Mouse (Mus musculus): Measurements from ENCODE around the gene Cnbp. TPM values are rescaled to one million over a fixed set of nuclear protein-coding genes. Genes with fewer than 3 reads are reported as not detected.
A peak's percentile ranks its signal among the peaks of the same experiment; 100 is the strongest.

Gene Cnbp
- polyA plus RNA-seq, 1 experiment from 2014 or later = 747 TPM

DNA sequence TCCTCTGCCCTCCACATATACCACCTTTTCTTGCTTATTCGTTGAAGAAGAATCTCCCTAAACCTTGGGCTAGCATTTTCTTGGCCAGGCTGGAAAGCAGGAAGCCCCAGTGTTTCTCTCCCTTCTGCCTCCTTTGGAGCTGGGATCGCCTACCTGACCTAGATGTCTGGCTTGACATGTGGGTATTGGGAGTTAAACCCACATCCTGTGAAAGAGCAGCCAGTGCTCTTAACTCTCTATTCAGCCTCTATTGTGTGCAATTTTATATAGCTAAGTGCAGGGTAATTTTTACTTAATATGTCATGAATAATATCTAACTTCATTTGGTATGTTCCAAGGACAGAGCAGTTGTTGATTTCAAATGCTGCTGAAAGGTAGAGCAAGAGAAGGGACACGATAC is 28.7 kb upstream of the Cnbp start:
- no peak for ATAC-seq (ENCODE audit: insufficient number of reproducible peaks, insufficient read depth, low FRiP score, low read depth)
- no peaks in the 10 kb centered on the region for H3K27me3 ChIP-seq (ENCODE audit: control insufficient read depth, insufficient read depth, low read length)
- no peak overlapping the region for H3K9ac ChIP-seq (ENCODE audit: low read length)
- no peaks in the 10 kb centered on the region for H3K9me3 ChIP-seq (ENCODE audit: control insufficient read depth, low read length)
- H3K4me1 ChIP-seq (ENCODE audit: control insufficient read depth in 2 of 2, insufficient read depth in 2 of 2, low read length in 2 of 2) = peaks cover 0 to 2% of the 10 kb centered on the region in 2 experiments; a peak in 1 of 4 replicates
- WGBS = 59% methylated on average over 3 of the region's 3 CpGs
- H3K4me2 ChIP-seq (ENCODE audit: low read length) = no peak overlapping the region
- H3K36me3 ChIP-seq (ENCODE audit: control insufficient read depth, insufficient read depth, low read length) = no peaks in the 10 kb centered on the region
- no peak overlapping the region for H3K4me3 ChIP-seq (ENCODE audit: control insufficient read depth in 1 of 2, insufficient read depth in 1 of 2, low read depth in 1 of 2, low read length in 2 of 2)
- no peak overlapping the region for H3K27ac ChIP-seq (replicated peaks in 1 of 2; ENCODE audit: control insufficient read depth in 1 of 2, insufficient read depth in 1 of 2, low read depth in 2 of 2, low read length in 2 of 2)

- no peak overlapping the region for H3K4me3 ChIP-seq (ENCODE audit: control insufficient read depth in 1 of 2, insufficient read depth in 1 of 2, low read depth in 1 of 2, low read length in 2 of 2)
- no peak overlapping the region for H3K9ac ChIP-seq (ENCODE audit: low read length)
- no peaks in the 10 kb centered on the region for H3K27me3 ChIP-seq (ENCODE audit: control insufficient read depth, insufficient read depth, low read length)
- WGBS = 42% methylated on average over 4 of the region's 4 CpGs
- ATAC-seq (ENCODE audit: insufficient number of reproducible peaks, insufficient read depth, low FRiP score, low read depth) = no peak
- H3K27ac ChIP-seq (replicated peaks in 1 of 2; ENCODE audit: control insufficient read depth in 1 of 2, insufficient read depth in 1 of 2, low read depth in 2 of 2, low read length in 2 of 2) = no peak overlapping the region
- H3K9me3 ChIP-seq (ENCODE audit: control insufficient read depth, low read length) = no peaks in the 10 kb centered on the region
- H3K4me1 ChIP-seq (ENCODE audit: control insufficient read depth in 2 of 2, insufficient read depth in 2 of 2, low read length in 2 of 2) = peaks cover 0 to 2% of the 10 kb centered on the region in 2 experiments; a peak in 1 of 4 replicates
- H3K36me3 ChIP-seq (ENCODE audit: control insufficient read depth, insufficient read depth, low read length) = no peaks in the 10 kb centered on the region
- no peak overlapping the region for H3K4me2 ChIP-seq (ENCODE audit: low read length)
These were observed 28.1 kb upstream of the Cnbp start for GRCm38 (mm10) chr6:87879010-87879409.

GRCm38 (mm10) chr6:87876068-87876643 is 25.2 kb upstream of the Cnbp start:
- H3K9me3 ChIP-seq (ENCODE audit: control insufficient read depth, low read length) = no peaks in the 10 kb centered on the region
- H3K27me3 ChIP-seq (ENCODE audit: control insufficient read depth, insufficient read depth, low read length) = no peaks in the 10 kb centered on the region
- H3K4me1 ChIP-seq (ENCODE audit: control insufficient read depth in 2 of 2, insufficient read depth in 2 of 2, low read length in 2 of 2) = no peaks in the 10 kb centered on the region
- no peak overlapping the region for H3K4me3 ChIP-seq (ENCODE audit: control insufficient read depth in 1 of 2, insufficient read depth in 1 of 2, low read depth in 1 of 2, low read length in 2 of 2)
- H3K27ac ChIP-seq (replicated peaks in 1 of 2; ENCODE audit: control insufficient read depth in 1 of 2, insufficient read depth in 1 of 2, low read depth in 2 of 2, low read length in 2 of 2) = no peak overlapping the region
- H3K9ac ChIP-seq (ENCODE audit: low read length) = no peak overlapping the region
- H3K4me2 ChIP-seq (ENCODE audit: low read length) = peak overlapping the region; percentile 8; the same call in 1 of the 2 replicates
- ATAC-seq (ENCODE audit: insufficient number of reproducible peaks, insufficient read depth, low FRiP score, low read depth) = no peak
- H3K36me3 ChIP-seq (ENCODE audit: control insufficient read depth, insufficient read depth, low read length) = no peaks in the 10 kb centered on the region
- WGBS = 69% methylated on average over 13 of the region's 13 CpGs

GRCm38 (mm10) chr6:87875562-87875961 is 24.7 kb upstream of the Cnbp start:
- Histone ChIP-seq H3K4me1 (ENCODE audit: control insufficient read depth in 2 of 2, insufficient read depth in 2 of 2, low read length in 2 of 2) (no peaks in the 10 kb centered on the region), H3K4me3 (ENCODE audit: control insufficient read depth in 1 of 2, insufficient read depth in 1 of 2, low read depth in 1 of 2, low read length in 2 of 2) (no peak overlapping the region), H3K4me2 (ENCODE audit: low read length) (no peak overlapping the region), H3K9ac (ENCODE audit: low read length) (no peak overlapping the region), H3K27me3 (ENCODE audit: control insufficient read depth, insufficient read depth, low read length) (no peaks in the 10 kb centered on the region), H3K27ac (replicated peaks in 1 of 2; ENCODE audit: control insufficient read depth in 1 of 2, insufficient read depth in 1 of 2, low read depth in 2 of 2, low read length in 2 of 2) (no peak overlapping the region), H3K36me3 (ENCODE audit: control insufficient read depth, insufficient read depth, low read length) (no peaks in the 10 kb centered on the region), H3K9me3 (ENCODE audit: control insufficient read depth, low read length) (no peaks in the 10 kb centered on the region)
- ATAC-seq (ENCODE audit: insufficient number of reproducible peaks, insufficient read depth, low FRiP score, low read depth) = no peak
- WGBS = 75% methylated on average over 7 of the region's 7 CpGs

- Histone ChIP-seq H3K27me3 (ENCODE audit: control insufficient read depth, insufficient read depth, low read length) (no peaks in the 10 kb centered on the region), H3K27ac (replicated peaks in 1 of 2; ENCODE audit: control insufficient read depth in 1 of 2, insufficient read depth in 1 of 2, low read depth in 2 of 2, low read length in 2 of 2) (no peak overlapping the region), H3K4me3 (ENCODE audit: control insufficient read depth in 1 of 2, insufficient read depth in 1 of 2, low read depth in 1 of 2, low read length in 2 of 2) (no peak overlapping the region), H3K9me3 (ENCODE audit: control insufficient read depth, low read length) (no peaks in the 10 kb centered on the region), H3K4me2 (ENCODE audit: low read length) (no peak overlapping the region), H3K9ac (ENCODE audit: low read length) (no peak overlapping the region), H3K36me3 (ENCODE audit: control insufficient read depth, insufficient read depth, low read length) (no peaks in the 10 kb centered on the region), H3K4me1 (ENCODE audit: control insufficient read depth in 2 of 2, insufficient read depth in 2 of 2, low read length in 2 of 2) (no peaks in the 10 kb centered on the region)
- WGBS = 43% methylated on average over 1 of the region's 1 CpGs
- no peak for ATAC-seq (ENCODE audit: insufficient number of reproducible peaks, insufficient read depth, low FRiP score, low read depth)
These were observed 24.2 kb upstream of the Cnbp start for GRCm38 (mm10) chr6:87875083-87875482.

GRCm38 (mm10) chr6:87873963-87874362 is 23.1 kb upstream of the Cnbp start:
- no peaks in the 10 kb centered on the region for H3K27me3 ChIP-seq (ENCODE audit: control insufficient read depth, insufficient read depth, low read length)
- WGBS = 93% methylated on average over 2 of the region's 2 CpGs
- no peak overlapping the region for H3K9ac ChIP-seq (ENCODE audit: low read length)
- H3K4me1 ChIP-seq (ENCODE audit: control insufficient read depth in 2 of 2, insufficient read depth in 2 of 2, low read length in 2 of 2) = peaks cover 3% of the 10 kb centered on the region in 2 experiments; a peak in 2 of 4 replicates
- no peak overlapping the region for H3K4me2 ChIP-seq (ENCODE audit: low read length)
- no peak for ATAC-seq (ENCODE audit: insufficient number of reproducible peaks, insufficient read depth, low FRiP score, low read depth)
- no peak overlapping the region for H3K27ac ChIP-seq (replicated peaks in 1 of 2; ENCODE audit: control insufficient read depth in 1 of 2, insufficient read depth in 1 of 2, low read depth in 2 of 2, low read length in 2 of 2)
- no peak overlapping the region for H3K4me3 ChIP-seq (ENCODE audit: control insufficient read depth in 1 of 2, insufficient read depth in 1 of 2, low read depth in 1 of 2, low read length in 2 of 2)
- H3K9me3 ChIP-seq (ENCODE audit: control insufficient read depth, low read length) = no peaks in the 10 kb centered on the region
- H3K36me3 ChIP-seq (ENCODE audit: control insufficient read depth, insufficient read depth, low read length) = no peaks in the 10 kb centered on the region

GRCm38 (mm10) chr6:87873104-87873503 is 22.2 kb upstream of the Cnbp start:
- Histone ChIP-seq H3K4me2 (ENCODE audit: low read length) (no peak overlapping the region), H3K9ac (ENCODE audit: low read length) (no peak overlapping the region), H3K4me1 (ENCODE audit: control insufficient read depth in 2 of 2, insufficient read depth in 2 of 2, low read length in 2 of 2) (peaks cover 3 to 4% of the 10 kb centered on the region in 2 experiments; a peak in 2 of 4 replicates), H3K27ac (replicated peaks in 1 of 2; ENCODE audit: control insufficient read depth in 1 of 2, insufficient read depth in 1 of 2, low read depth in 2 of 2, low read length in 2 of 2) (no peak overlapping the region), H3K9me3 (ENCODE audit: control insufficient read depth, low read length) (no peaks in the 10 kb centered on the region), H3K36me3 (ENCODE audit: control insufficient read depth, insufficient read depth, low read length) (no peaks in the 10 kb centered on the region), H3K27me3 (ENCODE audit: control insufficient read depth, insufficient read depth, low read length) (no peaks in the 10 kb centered on the region), H3K4me3 (ENCODE audit: control insufficient read depth in 1 of 2, insufficient read depth in 1 of 2, low read depth in 1 of 2, low read length in 2 of 2) (no peak overlapping the region)
- no peak for ATAC-seq (ENCODE audit: insufficient number of reproducible peaks, insufficient read depth, low FRiP score, low read depth)
- WGBS = 16% methylated on average over 1 of the region's 1 CpGs

GRCm38 (mm10) chr6:87871240-87871639 is 20.3 kb upstream of the Cnbp start:
- H3K4me2 ChIP-seq (ENCODE audit: low read length) = no peak overlapping the region
- H3K36me3 ChIP-seq (ENCODE audit: control insufficient read depth, insufficient read depth, low read length) = no peaks in the 10 kb centered on the region
- no peak overlapping the region for H3K4me3 ChIP-seq (ENCODE audit: control insufficient read depth in 1 of 2, insufficient read depth in 1 of 2, low read depth in 1 of 2, low read length in 2 of 2)
- no peak overlapping the region for H3K9ac ChIP-seq (ENCODE audit: low read length)
- no peak overlapping the region for H3K27ac ChIP-seq (replicated peaks in 1 of 2; ENCODE audit: control insufficient read depth in 1 of 2, insufficient read depth in 1 of 2, low read depth in 2 of 2, low read length in 2 of 2)
- no peaks in the 10 kb centered on the region for H3K9me3 ChIP-seq (ENCODE audit: control insufficient read depth, low read length)
- no peaks in the 10 kb centered on the region for H3K27me3 ChIP-seq (ENCODE audit: control insufficient read depth, insufficient read depth, low read length)
- peaks cover 3 to 4% of the 10 kb centered on the region in 2 experiments; a peak in 2 of 4 replicates for H3K4me1 ChIP-seq (ENCODE audit: control insufficient read depth in 2 of 2, insufficient read depth in 2 of 2, low read length in 2 of 2)
- ATAC-seq (ENCODE audit: insufficient number of reproducible peaks, insufficient read depth, low FRiP score, low read depth) = no peak
- WGBS = 82% methylated on average over 7 of the region's 7 CpGs
